Mouse (Mus musculus): ENCODE results near the gene Rhoa.

- TF ChIP-seq CTCF (IDR thresholded peaks at IDR 0.05; ENCODE audit: low read depth) = no peak
- TF ChIP-seq EP300 (optimal IDR thresholded peaks at IDR 0.05) = no peak
These were observed 19.9 kb downstream of the Rhoa start for GRCm38 (mm10) chr9:108325811-108326210.

All from stomach, postnatal 0 days (tissue).